Mouse (Mus musculus) embryo, embryonic 11 days (tissue): ENCODE results near the gene 2700081O15Rik.
"Not testable (repeated sequence)": the region's sequence is repeated elsewhere in the genome, so short reads cannot be mapped to it uniquely, and the experiment has no call there.

ENCODE experiments used
- DNase-seq: peaks from one replicate; pipeline ENCODE4 v3.0.0-alpha.2; 2015

2700081O15Rik gene

GRCm38 (mm10) chr19:7416834-7417735, at the start of gene 2700081O15Rik:
Gene 2700081O15Rik, plus strand, starts transcription at chr19:7417625.
- peak; percentile 92 for DNase-seq

GRCm38 (mm10) chr19:7369469-7369868, 48.0 kb upstream of the 2700081O15Rik start:
- DNase-seq: not testable (repeated sequence)

- no peak for DNase-seq
Measured at GRCm38 (mm10) chr19:7374491-7374890, 42.9 kb upstream of the 2700081O15Rik start.

- DNase-seq: no peak
Measured at GRCm38 (mm10) chr19:7377639-7378038, 39.8 kb upstream of the 2700081O15Rik start.

GRCm38 (mm10) chr19:7381906-7382247, 35.5 kb upstream of the 2700081O15Rik start:
- no peak for DNase-seq

- peak; percentile 86 for DNase-seq
Measured at GRCm38 (mm10) chr19:7382248-7382902, 35.0 kb upstream of the 2700081O15Rik start.

- peak; percentile 98 for DNase-seq
Measured at GRCm38 (mm10) chr19:7382903-7383865, 34.2 kb upstream of the 2700081O15Rik start, which contains the start of gene Spindoc. Gene Spindoc, minus strand, starts transcription at chr19:7382994.

GRCm38 (mm10) chr19:7386042-7386441, 31.4 kb upstream of the 2700081O15Rik start:
- no peak for DNase-seq

GRCm38 (mm10) chr19:7388488-7388887, 28.9 kb upstream of the 2700081O15Rik start:
- DNase-seq: no peak

GRCm38 (mm10) chr19:7396867-7397826, 20.3 kb upstream of the 2700081O15Rik start:
- DNase-seq: peak; percentile 14

- not testable (repeated sequence) for DNase-seq
Measured at GRCm38 (mm10) chr19:7398898-7399297, 18.5 kb upstream of the 2700081O15Rik start.

- peak; percentile 10 for DNase-seq
Measured at GRCm38 (mm10) chr19:7400635-7401034, 16.8 kb upstream of the 2700081O15Rik start.

- DNase-seq: no peak
Measured at GRCm38 (mm10) chr19:7404623-7405229, 12.7 kb upstream of the 2700081O15Rik start.

GRCm38 (mm10) chr19:7412361-7412760, 5.1 kb upstream of the 2700081O15Rik start:
- DNase-seq: no peak

- DNase-seq: peak; percentile 22
Measured at GRCm38 (mm10) chr19:7415916-7416833, 1.2 kb upstream of the 2700081O15Rik start.

GRCm38 (mm10) chr19:7417911-7418849, 755 bp downstream of the 2700081O15Rik start:
- peak; percentile 92 for DNase-seq

GRCm38 (mm10) chr19:7419134-7419533, 1.7 kb downstream of the 2700081O15Rik start:
- no peak for DNase-seq

GRCm38 (mm10) chr19:7420108-7420507, 2.7 kb downstream of the 2700081O15Rik start:
- no peak for DNase-seq
